Comparison of ENCODE assay signal across 19 mouse cellular contexts in genomic region chr4:102592541-102592940, GRCm38 (mm10).
A peak's percentile ranks its signal among the peaks of the same experiment; 100 is the strongest.
DNase-seq lines count a peak whose midpoint lies in the region; ATAC-seq and TF ChIP-seq lines count a peak whose summit lies in the region.
"Had no signal": no experiment of that assay in that cellular context is flagged by ENCODE, and none has a peak within 500 bp of the region (broad histone marks: within the 10 kb centered on the region; RNA-seq: fewer than 3 reads in every experiment).

No protein-coding gene starts in this region.

- no peak overlapping the region for H3K27ac ChIP-seq in forebrain, embryonic 16.5 days (ENCODE audit: low read length)
- H3K27ac ChIP-seq in forebrain, embryonic 10.5 days = no peak overlapping the region
- no peak overlapping the region for H3K27ac ChIP-seq in liver, postnatal 0 days (ENCODE audit: low read depth)
- no peak overlapping the region for H3K27ac ChIP-seq in liver, embryonic 12.5 days
- no peak overlapping the region; the same call in 1 of the 2 replicates for H3K27ac ChIP-seq in midbrain, embryonic 11.5 days (ENCODE audit: low read depth, low read length)
- H3K27ac ChIP-seq in cerebellum, adult 2 months (ENCODE audit: insufficient read depth, low read length) = no peak overlapping the region
- H3K27ac ChIP-seq: embryonic facial prominence, embryonic 13.5 days; limb, embryonic 12.5 days; liver, embryonic 15.5 days; stomach, embryonic 15.5 days had no signal

- H3K9ac ChIP-seq in forebrain, embryonic 16.5 days (replicated peaks; ENCODE audit: low read depth, low read length) = no peak overlapping the region
- no peak overlapping the region for H3K9ac ChIP-seq in liver, postnatal 0 days (replicated peaks)
- H3K9ac ChIP-seq in liver, embryonic 12.5 days = no peak overlapping the region
- H3K9ac ChIP-seq in midbrain, embryonic 11.5 days (ENCODE audit: low read length) = no peak overlapping the region
- H3K9ac ChIP-seq: embryonic facial prominence, embryonic 13.5 days; limb, embryonic 12.5 days; liver, embryonic 15.5 days; stomach, embryonic 15.5 days had no signal

- WGBS in forebrain, embryonic 16.5 days = 65% methylated on average over 2 of the region's 2 CpGs
- WGBS in forebrain, embryonic 10.5 days = 77% methylated on average over 2 of the region's 2 CpGs
- 77% methylated on average over 2 of the region's 2 CpGs for WGBS in liver, postnatal 0 days (ENCODE audit: insufficient replicate concordance)
- WGBS in liver, embryonic 12.5 days (ENCODE audit: insufficient replicate concordance) = 83% methylated on average over 2 of the region's 2 CpGs
- 48% methylated on average over 2 of the region's 2 CpGs for WGBS in midbrain, embryonic 11.5 days
- WGBS in cerebellum, adult 2 months = 90% methylated on average over 2 of the region's 2 CpGs

- no peak for TF ChIP-seq CTCF in liver, postnatal 0 days (IDR thresholded peaks at IDR 0.05; ENCODE audit: low read depth)
- no peak for TF ChIP-seq CTCF in cerebellum, adult 2 months (IDR thresholded peaks at IDR 0.05; ENCODE audit: borderline replicate concordance, insufficient read depth, low read depth, low read length)

- no peak overlapping the region for H3K4me3 ChIP-seq in forebrain, embryonic 16.5 days (replicated peaks; ENCODE audit: low read length)
- no peak overlapping the region for H3K4me3 ChIP-seq in forebrain, embryonic 10.5 days
- H3K4me3 ChIP-seq in liver, postnatal 0 days (ENCODE audit: low read depth, low read length) = no peak overlapping the region
- H3K4me3 ChIP-seq in liver, embryonic 12.5 days = no peak overlapping the region
- no peak overlapping the region for H3K4me3 ChIP-seq in midbrain, embryonic 11.5 days (ENCODE audit: low read depth, low read length)
- H3K4me3 ChIP-seq in cerebellum, adult 2 months (replicated peaks; ENCODE audit: insufficient read depth, low read depth, low read length) = no peak overlapping the region
- H3K4me3 ChIP-seq: embryonic facial prominence, embryonic 13.5 days; limb, embryonic 12.5 days; liver, embryonic 15.5 days; stomach, embryonic 15.5 days had no signal

- no peaks in the 10 kb centered on the region for H3K9me3 ChIP-seq in forebrain, embryonic 16.5 days (ENCODE audit: control insufficient read depth, low read length)
- H3K9me3 ChIP-seq in forebrain, embryonic 10.5 days = no peaks in the 10 kb centered on the region
- H3K9me3 ChIP-seq in liver, postnatal 0 days (ENCODE audit: low read length) = no peaks in the 10 kb centered on the region
- H3K9me3 ChIP-seq in liver, embryonic 12.5 days (replicated peaks) = no peaks in the 10 kb centered on the region
- H3K9me3 ChIP-seq in midbrain, embryonic 11.5 days (ENCODE audit: control insufficient read depth, low read length) = no peaks in the 10 kb centered on the region
- H3K9me3 ChIP-seq: embryonic facial prominence, embryonic 13.5 days; limb, embryonic 12.5 days; liver, embryonic 15.5 days; stomach, embryonic 15.5 days had no signal

- 0 out of 2 replicates have a peak overlapping the region, but pooled peaks have one; percentile 15 for H3K4me2 ChIP-seq in forebrain, embryonic 16.5 days (ENCODE audit: low read length)
- no peak overlapping the region for H3K4me2 ChIP-seq in liver, postnatal 0 days (ENCODE audit: low read depth, low read length)
- H3K4me2 ChIP-seq in liver, embryonic 12.5 days = no peak overlapping the region
- no peak overlapping the region for H3K4me2 ChIP-seq in midbrain, embryonic 11.5 days
- H3K4me2 ChIP-seq: embryonic facial prominence, embryonic 13.5 days; limb, embryonic 12.5 days; liver, embryonic 15.5 days; stomach, embryonic 15.5 days had no signal

- peaks cover 33% of the 10 kb centered on the region for H3K4me1 ChIP-seq in forebrain, embryonic 16.5 days (replicated peaks; ENCODE audit: control insufficient read depth, insufficient read depth, low read length)
- peaks cover 68% of the 10 kb centered on the region for H3K4me1 ChIP-seq in forebrain, embryonic 10.5 days
- H3K4me1 ChIP-seq in liver, postnatal 0 days (ENCODE audit: insufficient read depth) = peaks cover 13% of the 10 kb centered on the region
- peaks cover 12% of the 10 kb centered on the region; the same call in 1 of the 2 replicates for H3K4me1 ChIP-seq in liver, embryonic 12.5 days
- peaks cover 34% of the 10 kb centered on the region for H3K4me1 ChIP-seq in midbrain, embryonic 11.5 days (ENCODE audit: control insufficient read depth, insufficient read depth, low read length)
- peaks cover 12% of the 10 kb centered on the region for H3K4me1 ChIP-seq in cerebellum, adult 2 months (ENCODE audit: control insufficient read depth, insufficient read depth, low read length)

- TF ChIP-seq POLR2A in cerebellum, adult 2 months (IDR thresholded peaks at IDR 0.05; ENCODE audit: borderline replicate concordance, insufficient read depth, low read length) = no peak

- no peaks in the 10 kb centered on the region for H3K27me3 ChIP-seq in forebrain, embryonic 16.5 days (replicated peaks; ENCODE audit: control insufficient read depth, insufficient read depth, low read length)
- H3K27me3 ChIP-seq in forebrain, embryonic 10.5 days (ENCODE audit: poor library complexity, severe bottlenecking) = peaks cover 27% of the 10 kb centered on the region
- no peaks in the 10 kb centered on the region for H3K27me3 ChIP-seq in liver, postnatal 0 days (ENCODE audit: insufficient read depth, low read length)
- H3K27me3 ChIP-seq in liver, embryonic 12.5 days (replicated peaks) = no peaks in the 10 kb centered on the region
- no peaks in the 10 kb centered on the region for H3K27me3 ChIP-seq in midbrain, embryonic 11.5 days (ENCODE audit: control insufficient read depth, insufficient read depth, low read length)
- no peaks in the 10 kb centered on the region for H3K27me3 ChIP-seq in cerebellum, adult 2 months (ENCODE audit: control insufficient read depth, insufficient read depth, low read length)
- H3K27me3 ChIP-seq: embryonic facial prominence, embryonic 13.5 days; limb, embryonic 12.5 days; liver, embryonic 15.5 days; stomach, embryonic 15.5 days had no signal

- DNase-seq in forebrain, embryonic 10.5 days (ENCODE audit: extremely low spot score, low spot score) = no peak
- peak; percentile 4 for DNase-seq in liver, postnatal 0 days
- peak; percentile 82 for DNase-seq in midbrain, embryonic 11.5 days (ENCODE audit: low spot score, missing footprints)
- DNase-seq in testis, postnatal 10 days (ENCODE audit: low spot score) = peak; percentile 25
- no peak for DNase-seq in right cerebral cortex, adult 2 months (ENCODE audit: low spot score in 2 of 2)
- no peak for DNase-seq in cerebellum, adult 2 months
- DNase-seq: adrenal gland, postnatal 36 days; cerebellum, postnatal 25 days; gastrocnemius, postnatal 10 days; lung, postnatal 14 days; spleen, adult 18-20 months; thymus, postnatal 36 days had no signal

- TF ChIP-seq EP300 in liver, postnatal 0 days (IDR thresholded peaks at IDR 0.05; ENCODE audit: low read depth) = no peak

- ATAC-seq in forebrain, embryonic 16.5 days = no peak
- no peak for ATAC-seq in liver, postnatal 0 days
- no peak for ATAC-seq in liver, embryonic 12.5 days
- ATAC-seq in midbrain, embryonic 11.5 days (ENCODE audit: low FRiP score) = no peak
- ATAC-seq: activated CD4-positive, CD25-positive, alpha-beta regulatory T cell, adult 4 months had no signal

- H3K36me3 ChIP-seq in forebrain, embryonic 16.5 days (ENCODE audit: control insufficient read depth, insufficient read depth) = 0 out of 2 replicates have a peak, but pooled peaks cover 2% of the 10 kb centered on the region
- H3K36me3 ChIP-seq in forebrain, embryonic 10.5 days (replicated peaks) = 0 out of 2 replicates have a peak, but pooled peaks cover 2% of the 10 kb centered on the region
- H3K36me3 ChIP-seq in liver, postnatal 0 days (replicated peaks; ENCODE audit: insufficient read depth, low read length) = peaks cover 42% of the 10 kb centered on the region
- peaks cover 22% of the 10 kb centered on the region for H3K36me3 ChIP-seq in liver, embryonic 12.5 days
- no peaks in the 10 kb centered on the region for H3K36me3 ChIP-seq in midbrain, embryonic 11.5 days (ENCODE audit: control insufficient read depth, insufficient read depth, low read length)
- H3K36me3 ChIP-seq: stomach, embryonic 15.5 days had no signal

Comparison
In these comparisons a context has a peak if more than half of its experiments do, and no peak if none do; other contexts are left out.
1. DNase-seq: peak in liver, postnatal 0 days (single experiment), midbrain, embryonic 11.5 days (single experiment) and testis, postnatal 10 days (single experiment); none in forebrain, embryonic 10.5 days (single experiment), right cerebral cortex, adult 2 months (0 of 2) and cerebellum, adult 2 months (0 of 2).